Mouse (Mus musculus) kidney, postnatal 25 days (tissue): ENCODE results near the gene Arel1.

Source experiments
- DNase-seq, 2 experiments: peaks; one replicate each; pipeline ENCODE4 v3.0.0; 2021; ENCODE audit warnings: mixed read lengths in 2 of 2

Arel1 gene

DNA sequence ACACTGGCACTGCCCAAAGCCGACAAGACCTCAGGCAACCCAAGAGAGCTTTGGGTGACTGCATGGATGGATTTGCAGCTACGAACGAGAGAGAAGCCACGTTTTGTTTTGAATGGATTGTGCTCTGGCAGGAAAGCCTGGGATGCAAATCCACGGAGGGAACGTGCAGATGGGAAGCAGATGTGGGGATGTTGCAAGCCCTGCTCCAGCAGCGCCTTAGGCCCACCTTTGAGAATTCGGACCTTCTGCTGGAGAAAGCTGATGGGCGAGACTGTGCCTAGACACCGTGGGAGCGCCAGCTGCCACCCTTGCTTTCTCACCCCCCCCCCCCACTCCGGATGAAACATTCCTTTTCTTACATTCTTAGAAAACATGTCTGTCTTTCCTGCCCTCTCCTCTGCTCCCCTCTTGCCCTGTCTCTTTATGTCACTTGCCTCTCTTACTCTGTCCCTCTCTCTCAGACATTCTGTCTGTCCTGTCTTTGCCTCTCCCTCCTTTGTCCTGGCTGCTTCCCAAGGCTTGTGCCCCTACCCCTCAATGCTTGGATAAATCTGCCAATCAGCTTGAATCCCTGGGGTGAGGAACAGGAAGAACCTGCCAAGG, 63.6 kb downstream of the Arel1 start:
- no peak for DNase-seq

DNA sequence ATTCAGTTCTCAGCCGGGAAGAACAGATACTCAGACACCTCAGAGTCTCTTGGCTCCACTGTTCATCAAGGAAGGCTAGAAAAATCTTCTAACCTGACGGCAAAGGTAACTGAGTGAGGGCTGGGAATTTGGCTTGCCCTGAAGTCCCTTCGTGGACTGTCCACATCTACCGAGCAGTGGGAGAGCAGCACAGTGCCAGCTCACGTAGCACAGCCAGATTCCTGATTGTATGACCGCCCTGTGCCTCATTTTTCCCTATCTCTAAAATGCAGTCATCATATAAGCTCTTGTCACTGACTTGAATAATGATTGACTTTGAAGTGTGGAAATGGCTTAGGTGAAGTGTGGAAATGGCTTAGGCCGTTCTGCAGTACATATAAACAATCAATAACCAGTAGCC, 66.3 kb downstream of the Arel1 start:
- no peak for DNase-seq

DNA sequence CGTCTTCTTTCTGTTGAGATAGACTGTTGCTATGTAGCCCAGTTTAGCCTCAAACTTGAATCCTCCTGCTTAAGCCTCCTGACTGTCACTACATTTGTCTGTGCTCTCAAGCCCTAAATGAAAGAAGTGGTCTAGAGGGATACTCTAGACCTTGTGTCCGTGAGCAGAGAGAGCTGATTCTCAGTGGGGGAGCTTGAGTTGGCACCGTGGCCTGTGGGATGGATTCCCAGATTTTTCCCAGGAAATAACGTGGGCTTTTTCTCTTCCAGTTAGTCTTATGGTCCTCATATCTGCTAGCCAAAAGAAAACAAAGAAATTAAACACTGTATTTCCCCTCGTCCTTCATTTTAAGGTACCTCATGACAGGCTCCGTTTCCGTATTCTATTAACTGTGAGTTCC, 70.4 kb downstream of the Arel1 start:
- DNase-seq: no peak

DNA sequence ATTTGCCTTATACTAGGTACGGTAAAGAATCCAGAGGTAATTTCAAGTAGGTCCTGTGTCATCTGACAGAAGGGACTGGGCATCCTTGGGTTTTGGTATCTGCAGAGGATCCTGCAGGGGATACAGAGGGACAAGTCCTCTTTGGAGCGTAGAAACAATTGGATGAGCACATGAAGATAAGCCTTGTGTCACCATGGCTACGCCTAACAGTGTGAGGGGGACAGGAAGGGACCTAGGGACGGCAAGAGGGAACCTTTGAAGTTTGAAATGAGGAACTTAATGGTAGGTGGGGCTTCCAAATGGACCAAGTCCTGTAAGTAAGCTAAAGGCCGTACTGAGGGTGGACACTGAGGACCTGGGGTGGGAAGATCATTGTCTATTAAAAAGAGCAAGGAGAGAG, 73.4 kb downstream of the Arel1 start:
- DNase-seq: no peak

DNA sequence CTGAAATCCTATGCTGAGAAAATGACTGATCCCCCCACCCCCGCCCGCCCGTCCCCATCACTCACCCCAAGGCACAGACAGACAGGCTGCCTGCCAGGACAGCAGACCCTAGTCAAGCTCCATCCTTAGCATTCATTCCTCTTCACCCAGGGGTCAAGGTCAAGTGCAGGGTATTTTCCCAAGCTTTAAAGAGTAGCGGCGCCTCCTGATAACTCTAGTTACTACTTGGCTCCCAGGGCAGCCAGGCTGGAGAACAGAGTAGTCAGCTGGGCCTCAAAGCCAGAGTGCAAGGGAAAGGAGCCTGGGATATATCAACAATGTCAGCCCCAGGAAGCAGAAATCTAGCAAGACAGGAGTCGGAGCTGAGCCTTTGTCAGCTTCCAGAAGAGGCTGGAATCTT, 74.5 kb downstream of the Arel1 start:
- no peak for DNase-seq

DNA sequence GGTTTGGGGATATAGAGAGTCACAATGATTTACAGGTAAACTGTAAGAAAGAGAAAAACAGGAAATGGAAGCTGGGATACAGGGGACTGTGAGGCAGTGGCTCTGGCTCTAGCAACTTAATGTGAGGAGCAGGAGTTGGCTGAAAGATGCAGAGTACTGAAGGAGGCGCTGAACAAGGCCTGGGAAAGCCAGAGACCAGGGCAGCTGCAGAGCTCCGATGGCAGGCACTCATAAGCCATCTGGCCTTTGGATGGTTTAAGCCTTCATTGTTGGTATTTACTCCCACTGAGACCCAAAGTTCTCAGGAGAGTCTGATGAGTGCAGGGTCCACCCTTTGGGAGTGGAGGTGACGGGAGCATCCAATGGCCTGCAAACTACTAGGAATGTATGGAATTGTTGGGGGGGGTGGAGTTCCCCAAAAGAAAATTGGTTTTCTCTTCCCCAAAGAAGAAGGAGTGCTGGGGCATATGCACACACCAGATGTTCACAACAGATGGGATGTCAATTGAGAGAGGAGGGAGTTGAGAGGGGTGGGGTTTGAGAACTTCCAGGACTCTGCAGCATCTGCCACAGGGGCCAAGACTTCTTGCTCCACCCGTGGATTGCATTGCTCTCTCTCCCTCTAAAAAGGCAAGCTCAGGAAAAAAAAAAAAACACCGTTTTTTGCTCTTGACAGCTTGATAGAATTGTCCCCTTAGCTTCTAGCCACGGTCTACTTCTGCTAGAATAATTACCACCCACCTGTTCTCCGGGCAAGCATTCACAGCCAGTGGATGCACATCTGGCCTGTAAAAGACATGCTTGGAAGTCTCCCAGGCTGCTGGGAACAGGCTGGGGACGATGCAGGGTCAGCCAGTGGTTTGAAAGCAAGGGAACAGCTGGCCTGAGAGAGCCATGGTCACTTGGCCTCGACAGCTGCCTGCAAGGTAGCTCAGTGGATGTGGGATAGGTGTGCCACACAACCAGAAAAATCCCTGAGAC, 76.8 kb downstream of the Arel1 start:
- DNase-seq: no peak

DNA sequence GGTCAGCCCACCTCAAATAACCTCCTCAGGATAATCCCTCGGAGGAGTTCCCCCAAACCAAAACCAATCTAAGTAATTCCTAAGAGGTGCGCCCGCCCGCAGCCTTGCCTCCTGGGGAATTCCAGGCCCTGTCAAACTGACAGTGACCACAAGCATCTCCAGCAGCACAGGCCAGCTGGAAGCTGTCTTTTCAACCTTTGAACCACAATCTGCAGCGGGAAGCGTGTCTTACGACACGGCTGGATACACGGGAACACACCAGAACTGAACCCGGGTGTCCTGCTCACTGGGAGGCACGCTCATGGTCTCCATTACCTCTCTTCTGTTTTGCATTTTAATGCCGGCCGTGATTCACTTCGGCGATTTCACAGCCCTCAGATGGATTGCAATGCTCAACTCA, 80.4 kb downstream of the Arel1 start:
- peak; percentile 22 to 66 for DNase-seq

DNA sequence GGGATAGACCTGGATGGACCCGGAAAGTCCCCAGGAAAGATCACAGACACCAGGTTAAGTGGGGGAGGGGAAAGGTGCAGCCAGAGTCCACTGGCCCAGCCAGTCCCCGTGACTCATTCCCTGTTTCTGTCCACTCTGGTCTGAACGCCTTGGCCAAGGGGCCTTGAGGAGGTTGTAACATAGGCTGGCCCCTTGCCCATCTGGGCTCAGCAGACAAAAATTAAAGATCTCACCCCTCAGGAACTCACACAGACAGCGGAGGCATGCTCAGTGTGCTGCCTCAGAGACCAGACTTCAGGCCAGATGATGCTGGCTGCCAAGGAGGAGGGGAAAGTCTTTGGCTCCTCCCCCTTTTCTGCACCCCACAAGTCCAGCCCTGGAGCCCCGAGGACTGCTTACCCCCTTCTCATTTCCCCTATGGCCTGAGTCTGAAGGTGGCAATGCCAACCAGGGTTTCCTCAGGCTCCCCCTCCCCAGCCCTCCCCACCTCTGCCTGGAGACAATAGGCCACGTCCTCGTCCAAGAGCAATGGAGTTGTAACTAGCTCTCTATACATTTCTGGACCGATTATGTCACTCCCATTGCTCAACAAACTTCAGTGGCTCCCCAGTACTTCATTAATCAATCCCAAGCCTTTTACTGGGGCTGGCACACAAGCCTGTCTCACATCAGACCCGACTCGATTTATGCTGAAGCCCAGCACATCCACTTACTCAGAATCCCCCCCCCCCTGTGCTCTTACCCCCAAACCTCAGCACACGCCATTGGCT, 85.4 kb downstream of the Arel1 start:
- no peak for DNase-seq

DNA sequence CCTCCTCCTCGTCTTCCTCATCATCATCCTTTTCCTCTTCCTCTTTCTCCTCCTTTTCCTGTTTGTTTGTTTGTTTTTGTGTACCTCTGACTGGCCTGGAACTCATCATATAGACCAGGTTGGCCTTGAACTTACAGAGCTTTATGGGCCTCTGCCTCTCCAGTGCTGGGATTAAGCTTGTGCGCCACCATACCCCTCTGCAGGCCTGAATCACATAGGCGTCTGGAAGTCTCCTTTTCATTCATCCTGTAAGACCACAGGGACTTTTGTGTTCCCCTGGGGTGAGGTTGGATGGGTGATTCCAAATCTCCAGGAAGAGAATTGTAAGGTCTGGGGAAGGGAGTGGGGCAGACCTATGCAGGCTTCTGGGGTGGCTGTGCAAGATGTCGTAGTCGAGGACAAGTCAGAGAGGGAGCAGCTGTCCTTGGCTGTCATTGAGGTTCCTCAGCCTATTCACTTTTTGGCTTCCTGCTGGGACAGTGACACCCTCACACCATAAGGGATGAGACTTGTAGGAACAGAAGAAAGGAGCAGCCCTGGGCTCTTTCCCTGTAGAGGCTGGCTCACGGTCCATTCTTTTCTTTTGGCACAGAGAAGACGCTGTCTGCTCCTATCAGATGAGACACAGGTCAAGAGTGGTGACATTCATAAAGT, 86.2 kb downstream of the Arel1 start:
- no peak for DNase-seq

DNA sequence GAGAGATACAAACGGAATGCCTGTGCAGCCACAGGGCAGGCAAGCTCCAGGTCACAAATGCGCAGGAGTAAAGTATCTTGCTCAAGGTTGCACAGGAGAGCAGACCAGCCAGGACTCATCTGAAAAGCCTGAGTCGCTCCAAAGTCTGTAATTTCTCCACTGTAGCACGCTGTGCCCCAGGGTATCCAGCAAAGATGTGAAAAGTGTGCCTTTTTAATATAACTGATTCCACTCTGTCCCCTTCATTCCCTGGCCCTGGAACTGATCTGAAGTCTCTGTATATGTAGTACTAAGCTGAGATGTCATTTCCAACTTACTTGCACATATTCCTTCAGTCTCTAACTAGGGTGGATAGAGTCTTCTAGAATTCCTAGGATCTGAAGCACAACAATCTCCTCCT, 87.9 kb downstream of the Arel1 start:
- no peak for DNase-seq

DNA sequence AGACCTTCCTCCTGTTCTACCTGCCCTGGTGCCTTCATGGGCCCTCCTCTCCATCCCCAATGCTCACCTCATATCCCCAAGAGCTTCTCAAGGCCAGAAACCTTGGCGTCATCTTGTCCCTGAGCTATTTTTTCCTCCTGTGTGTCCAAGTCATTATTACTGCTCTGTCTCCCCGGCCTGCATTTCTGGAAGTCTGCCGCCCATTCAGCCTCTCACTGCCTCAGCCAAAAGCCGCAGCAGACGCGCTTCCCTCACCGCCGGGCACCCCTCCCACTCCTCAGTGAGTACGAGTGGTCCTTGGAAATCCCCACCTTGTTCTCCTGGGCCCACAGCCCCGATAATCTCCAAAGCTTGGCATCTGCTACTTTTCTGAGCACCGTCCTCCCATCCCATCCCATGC, 90.6 kb downstream of the Arel1 start:
- no peak for DNase-seq

DNA sequence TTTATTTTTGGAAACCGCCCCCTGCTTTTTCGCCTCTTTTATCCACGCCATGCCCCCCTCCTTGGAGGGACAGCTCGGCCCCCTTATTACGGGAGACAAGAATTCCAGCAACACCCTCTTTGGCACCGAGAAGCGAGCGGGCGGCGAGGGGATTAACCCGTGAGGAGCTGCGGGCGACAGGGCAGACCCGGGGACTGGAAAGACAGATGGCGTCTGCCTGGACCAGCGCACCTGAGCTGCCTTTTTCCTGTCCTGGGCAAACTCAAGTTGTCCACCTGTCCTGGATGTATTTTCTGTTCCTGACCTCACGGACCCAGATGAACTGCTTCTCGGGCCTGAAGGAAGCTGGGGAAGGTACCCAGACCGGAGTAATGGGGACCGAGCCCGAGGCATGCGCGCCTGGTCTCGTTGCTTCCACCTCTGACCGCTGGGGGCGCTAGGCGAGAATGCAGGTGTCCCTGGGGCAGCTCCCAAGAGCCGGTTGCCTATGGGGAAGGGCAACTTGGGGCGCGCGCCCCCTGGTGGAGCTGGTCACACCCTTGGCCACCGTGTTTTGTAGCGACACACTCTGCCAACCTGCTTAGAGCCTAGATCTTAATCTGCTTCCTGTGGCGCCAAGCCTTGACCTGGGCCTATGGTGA, 94.1 kb downstream of the Arel1 start, which contains the start of gene Ltbp2:
TSS of gene Ltbp2 (minus strand) at position 52 of the 641 bp plus-strand sequence.
- peak; percentile 85 to 86 for DNase-seq

DNA sequence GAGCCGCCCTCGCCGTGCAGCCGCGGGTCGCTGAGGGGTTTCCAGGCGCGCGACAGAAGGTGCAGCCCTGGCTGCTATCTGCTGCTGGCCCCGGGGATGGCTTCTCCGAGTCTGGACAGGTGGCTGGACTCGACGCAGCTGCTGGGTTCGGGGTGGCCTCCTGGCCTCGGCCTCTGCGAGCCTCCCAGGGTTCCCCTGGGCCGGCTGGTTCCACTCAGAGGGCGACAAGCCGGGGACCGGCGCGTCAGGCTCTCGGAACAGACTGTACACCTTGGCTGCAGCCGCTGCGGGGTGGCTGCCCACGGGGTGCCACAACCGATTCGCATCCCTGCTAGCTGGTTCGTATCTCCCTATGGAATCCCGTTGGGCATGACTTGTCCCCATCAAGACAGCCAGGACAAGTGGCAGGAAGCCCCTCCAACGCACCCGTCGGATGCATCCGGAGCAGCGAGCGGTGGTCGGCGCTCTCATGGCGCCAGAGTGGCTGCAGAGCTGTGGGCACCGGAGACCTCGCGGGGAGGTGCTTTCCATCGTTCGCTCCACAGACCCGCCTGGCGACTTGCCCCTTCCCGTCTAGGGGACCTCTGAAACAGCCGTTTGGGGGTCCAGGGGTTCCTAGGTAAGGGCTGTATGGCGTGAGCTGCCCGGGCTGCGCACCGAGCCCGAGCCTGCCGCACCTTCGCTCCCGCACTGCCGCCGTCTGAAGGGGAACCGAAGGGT, 94.8 kb downstream of the Arel1 start:
- no peak for DNase-seq

DNA sequence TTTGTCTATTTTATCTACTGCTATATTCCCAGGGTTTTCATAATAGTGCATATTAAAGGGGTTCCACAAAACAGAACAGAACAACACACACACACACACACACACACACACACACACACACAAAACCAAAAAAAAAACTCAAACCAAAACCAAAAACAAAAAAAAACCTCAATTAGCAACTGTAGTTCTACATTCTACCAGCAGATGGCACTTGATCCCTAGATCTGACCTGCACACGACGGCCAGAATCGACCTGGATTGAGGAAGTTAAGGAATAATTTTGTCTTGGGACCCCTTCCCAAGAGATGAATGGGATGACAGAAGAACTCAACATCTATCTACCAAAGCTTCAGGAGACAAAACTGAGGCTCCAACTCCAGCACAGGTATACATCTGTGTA, 97.3 kb downstream of the Arel1 start:
- DNase-seq: no peak

DNA sequence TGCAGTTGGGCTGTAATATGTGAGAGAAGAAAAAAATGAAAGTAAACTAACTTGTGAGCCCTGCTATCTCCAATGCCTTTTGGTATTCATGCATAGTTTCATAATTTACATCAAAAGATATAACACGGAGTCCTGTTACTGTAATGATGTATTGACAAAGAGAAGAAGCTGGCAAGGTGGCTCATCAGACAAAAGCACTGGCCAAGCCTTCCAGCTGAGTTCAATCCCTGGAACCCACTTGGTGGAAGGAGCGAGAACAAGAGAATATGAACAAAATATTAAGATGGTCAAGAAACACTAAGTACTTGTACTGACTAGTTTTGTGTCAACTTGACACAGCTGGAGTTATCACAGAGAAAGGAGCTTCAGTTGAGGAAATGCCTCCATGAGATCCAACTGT, 98.4 kb downstream of the Arel1 start:
- no peak for DNase-seq
